Mouse (Mus musculus) lung, postnatal 4 days (tissue): Measurements from ENCODE around the gene Tlx2.

Experiments used
- DNase-seq, 2 experiments: peaks; one replicate each; pipeline ENCODE4 v3.0.0; 2021

Tlx2 gene

GRCm38 (mm10) chr6:83070247-83070310 is at the start of gene Tlx2:
Gene Tlx2, minus strand, starts transcription at chr6:83070293.
- DNase-seq, result no peak

- peak in 1 of 2 experiments; percentile 34 for DNase-seq
Measured at GRCm38 (mm10) chr6:83119734-83120051, 49.6 kb upstream of the Tlx2 start.

DNA sequence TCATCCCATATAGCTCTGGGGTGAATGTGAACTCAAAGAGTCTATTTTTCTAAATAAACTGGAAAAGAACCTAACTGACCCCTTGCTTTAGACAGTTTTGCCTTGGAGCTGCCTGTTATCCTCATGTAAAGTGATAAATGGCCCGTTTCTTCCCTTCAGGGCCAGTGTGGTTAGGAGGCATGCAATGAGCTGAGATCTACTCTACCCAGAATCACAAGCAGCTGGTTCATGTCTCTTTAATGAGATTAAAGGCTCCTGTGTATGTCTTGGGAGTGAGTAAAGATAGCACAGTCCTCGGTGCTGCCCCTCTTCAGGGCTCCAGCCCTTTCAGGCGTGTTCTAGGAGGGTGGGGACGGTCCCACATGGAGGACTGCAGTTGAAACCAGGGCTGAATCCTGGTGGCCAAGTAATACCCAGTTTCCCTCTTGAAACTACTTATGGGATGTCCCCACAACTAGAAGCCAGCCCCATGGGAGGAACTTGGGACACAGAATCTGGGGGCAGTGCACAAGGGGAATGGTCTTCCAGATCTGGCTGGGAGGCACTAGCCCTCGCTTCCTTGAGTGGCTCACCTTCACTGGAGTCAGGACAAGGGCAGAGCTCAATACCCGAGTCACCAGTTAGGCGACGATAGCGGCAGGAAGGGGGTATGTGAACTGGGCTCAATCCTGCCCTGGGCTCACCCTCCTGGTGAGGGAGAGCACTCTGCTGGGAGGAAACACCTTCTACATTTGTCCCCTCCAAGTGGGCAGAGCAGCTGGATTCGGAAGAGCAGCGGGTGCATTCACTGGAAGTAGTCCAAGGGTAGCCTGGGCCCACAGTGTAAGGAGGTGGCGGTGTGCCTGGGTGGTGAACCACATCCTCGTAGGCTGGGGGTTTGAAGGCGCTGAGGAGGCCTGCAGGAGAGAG is 49.0 kb upstream of the Tlx2 start:
- DNase-seq, result no peak

DNA sequence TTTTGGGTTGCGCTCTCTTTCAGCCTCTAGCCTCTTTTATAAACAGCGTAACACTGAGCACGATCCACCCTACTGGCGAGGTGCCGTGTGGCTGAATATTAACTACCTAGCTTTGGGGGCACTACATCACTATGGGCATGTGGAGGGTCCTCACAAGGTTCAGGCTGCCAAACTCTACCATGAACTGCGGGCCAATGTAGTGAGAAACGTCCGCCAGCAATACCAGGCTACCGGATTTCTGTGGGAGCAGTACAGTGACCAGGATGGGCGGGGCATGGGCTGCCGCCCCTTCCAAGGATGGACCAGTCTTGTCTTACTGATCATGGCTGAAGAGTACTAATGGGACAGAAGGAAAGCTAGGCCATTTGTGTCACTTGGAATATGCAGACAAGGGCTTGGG is 48.3 kb upstream of the Tlx2 start:
- DNase-seq, result no peak

GRCm38 (mm10) chr6:83117616-83118015 is 47.5 kb upstream of the Tlx2 start:
- no peak for DNase-seq

- no peak for DNase-seq
Measured at GRCm38 (mm10) chr6:83117165-83117438, 47.0 kb upstream of the Tlx2 start.

DNA sequence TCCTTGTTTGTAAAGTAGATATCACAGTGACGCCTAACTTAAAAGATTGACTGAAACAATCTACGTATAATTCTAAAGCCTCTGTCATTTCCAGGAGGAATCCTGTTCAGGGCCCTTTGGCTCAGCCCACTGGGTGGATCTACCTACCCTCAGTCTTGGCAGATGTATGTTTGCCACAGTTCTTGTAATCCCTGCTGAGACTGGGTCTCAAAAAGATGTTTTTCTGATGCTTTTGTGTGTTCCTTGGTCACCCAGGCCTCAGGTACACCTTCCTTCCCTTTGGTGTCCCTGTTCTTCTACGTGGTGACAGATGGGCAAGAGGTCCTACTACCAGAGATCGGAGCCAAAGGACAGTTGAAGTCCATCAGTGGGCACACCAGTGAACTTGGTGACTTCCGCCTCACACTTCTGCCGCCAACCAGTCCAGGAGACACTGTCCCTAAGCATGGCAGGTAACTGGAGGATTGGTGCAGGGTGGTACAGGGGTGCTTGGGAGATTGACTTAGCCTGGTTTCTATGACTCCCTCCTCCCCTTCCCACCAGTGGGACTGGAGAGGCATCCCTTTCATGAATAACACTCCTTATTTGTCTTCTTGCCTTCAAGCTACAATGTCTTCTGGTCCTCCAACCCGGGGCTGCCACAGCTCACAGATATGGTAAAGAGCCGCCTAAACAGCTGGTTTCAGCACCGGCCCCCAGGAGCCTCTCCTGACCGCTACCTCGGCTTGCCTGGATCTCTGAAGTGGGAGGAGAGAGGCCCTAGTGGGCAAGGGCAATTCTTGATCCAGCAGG is 46.5 kb upstream of the Tlx2 start:
- no peak for DNase-seq

- DNase-seq, result no peak
Measured at GRCm38 (mm10) chr6:83115682-83116372, 45.7 kb upstream of the Tlx2 start.

GRCm38 (mm10) chr6:83115011-83115671 is 45.0 kb upstream of the Tlx2 start, which contains the start of gene Mogs:
Gene Mogs, plus strand, starts transcription at chr6:83115496.
- peak; percentile 96 to 97 for DNase-seq

DNA sequence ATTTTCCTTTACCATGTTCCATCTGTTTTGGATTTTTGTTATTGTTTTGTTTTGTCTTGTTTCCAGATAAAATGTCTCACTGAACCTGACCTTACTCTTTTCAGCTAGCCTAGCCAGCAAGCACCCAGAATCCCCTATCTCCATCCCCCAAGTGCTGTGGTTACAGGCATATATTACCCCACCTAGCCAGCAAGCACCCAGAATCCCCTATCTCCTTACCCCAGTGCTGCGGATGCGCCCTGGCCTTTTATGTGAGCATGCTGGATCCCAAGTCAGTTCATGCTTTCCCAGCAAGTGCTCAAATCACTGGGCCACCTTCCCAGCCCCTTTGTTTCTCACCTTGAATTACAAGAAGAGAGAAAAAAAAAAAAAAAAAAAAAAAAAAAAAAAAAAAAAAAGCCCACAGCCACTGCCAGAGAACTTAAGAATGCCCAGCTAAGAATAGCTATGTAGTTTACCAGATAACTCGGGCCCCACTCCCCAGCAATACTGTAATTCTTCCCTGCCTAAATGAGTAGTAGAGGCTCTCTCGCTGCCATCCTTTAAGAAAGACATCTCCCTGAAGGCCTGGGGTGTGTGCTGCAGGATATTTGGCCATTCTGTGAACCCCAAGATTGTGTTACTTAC is 41.5 kb upstream of the Tlx2 start:
- DNase-seq, result no peak

DNA sequence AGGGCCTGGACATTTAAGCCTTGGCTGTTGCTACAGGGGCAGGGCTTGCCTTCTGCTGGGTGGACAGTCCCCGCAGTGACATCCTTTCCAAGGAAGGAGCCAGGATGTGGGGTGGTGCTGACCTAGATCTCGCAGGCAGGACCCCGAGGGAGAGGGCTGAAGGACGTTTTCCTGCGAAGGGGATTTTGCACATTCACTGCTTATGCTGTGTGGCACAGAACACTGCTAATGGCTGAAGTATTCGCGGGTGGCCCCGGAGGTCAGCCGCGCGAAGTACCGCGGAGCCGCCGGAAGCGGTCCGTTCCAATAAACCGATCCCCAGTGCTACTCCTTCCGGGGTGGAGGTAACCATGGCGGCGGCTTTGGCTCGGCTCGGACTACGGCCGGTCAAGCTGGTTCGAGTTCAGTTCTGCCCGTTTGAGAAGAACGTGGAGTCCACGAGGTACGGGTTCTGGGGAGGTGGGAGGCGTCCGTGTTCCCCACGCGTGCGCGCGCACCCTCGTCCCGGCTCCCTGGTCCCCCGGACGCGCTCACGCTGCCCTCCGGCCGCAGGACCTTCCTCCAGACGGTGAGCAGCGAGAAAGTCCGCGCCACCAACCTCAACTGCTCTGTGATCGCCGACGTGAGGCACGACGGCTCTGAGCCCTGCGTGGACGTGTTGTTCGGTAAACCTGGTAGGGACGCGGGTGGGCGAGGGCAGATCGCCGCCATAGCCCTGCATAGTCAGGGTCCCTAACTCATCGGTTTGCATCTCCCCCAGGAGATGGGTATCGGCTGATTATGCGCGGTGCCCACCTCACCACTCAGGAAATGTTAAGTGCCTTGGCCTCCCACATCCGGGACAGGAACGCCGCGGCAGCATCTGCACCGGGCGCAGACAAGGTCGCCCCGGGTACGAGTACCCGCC is 38.9 kb upstream of the Tlx2 start, which contains the start of gene Mrpl53:
Gene Mrpl53, plus strand, starts transcription at position 279 of the 907 bp plus-strand sequence.
- peak; percentile 88 for DNase-seq

DNA sequence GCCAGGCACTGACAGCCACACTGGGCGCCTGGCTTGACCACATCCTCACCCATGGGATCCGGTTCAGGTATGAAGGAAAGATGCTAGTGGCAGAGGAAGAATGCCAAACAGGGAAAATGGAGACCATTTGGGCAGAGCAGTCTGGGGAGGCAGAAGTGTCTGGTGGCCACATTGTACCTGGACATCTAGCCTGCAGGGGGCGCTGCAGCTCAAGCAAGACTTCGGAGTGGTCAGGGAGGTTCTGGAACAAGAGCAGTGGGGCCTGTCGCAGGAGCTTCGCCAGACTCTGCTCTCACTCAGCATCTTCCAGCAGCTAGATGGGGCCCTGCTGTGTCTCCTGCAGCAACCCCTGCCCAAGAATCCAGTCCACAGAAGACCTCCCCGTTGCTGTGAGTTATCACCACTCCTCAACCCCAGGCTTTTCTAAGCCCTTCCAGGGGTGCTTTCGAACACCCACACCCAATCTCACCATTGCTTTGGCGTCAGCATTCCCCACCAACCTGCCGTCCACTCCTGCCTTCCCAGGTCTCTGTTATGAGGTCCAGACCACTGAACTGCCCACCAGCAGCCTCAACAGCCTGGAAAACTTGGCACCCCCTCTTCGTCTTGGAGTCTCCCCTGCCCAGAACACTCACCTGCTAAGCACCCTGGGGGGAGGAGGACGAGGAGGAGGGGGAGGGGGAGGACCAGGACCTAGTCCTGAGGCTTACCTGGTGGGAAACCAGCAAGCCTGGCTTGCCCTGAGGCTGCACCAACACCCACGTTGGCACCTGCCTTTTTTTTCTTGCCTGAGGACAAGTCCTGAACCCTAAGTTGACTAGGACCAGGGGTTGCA is 37.7 kb upstream of the Tlx2 start:
- peak; percentile 79 to 89 for DNase-seq

DNA sequence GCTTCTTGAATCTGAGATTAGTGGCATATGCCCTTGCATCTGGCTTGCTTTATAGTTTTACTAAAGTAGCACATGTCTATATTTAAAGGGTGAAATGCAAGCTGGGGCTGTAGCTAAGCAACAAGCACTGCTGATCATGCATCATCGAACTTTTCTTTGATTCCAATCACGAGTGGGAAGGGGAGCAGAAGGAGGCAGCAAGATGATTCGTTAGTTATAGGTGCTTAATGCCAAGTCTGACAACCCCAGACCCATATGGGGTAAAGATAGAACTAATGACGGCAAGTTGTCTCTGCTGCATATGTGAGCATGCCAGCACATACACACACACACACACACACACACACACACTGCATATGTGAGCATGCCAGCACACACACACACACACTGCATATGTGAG is 34.1 kb upstream of the Tlx2 start:
- DNase-seq, result no peak

GRCm38 (mm10) chr6:83103130-83103650 is 33.1 kb upstream of the Tlx2 start:
- DNase-seq, result no peak

DNA sequence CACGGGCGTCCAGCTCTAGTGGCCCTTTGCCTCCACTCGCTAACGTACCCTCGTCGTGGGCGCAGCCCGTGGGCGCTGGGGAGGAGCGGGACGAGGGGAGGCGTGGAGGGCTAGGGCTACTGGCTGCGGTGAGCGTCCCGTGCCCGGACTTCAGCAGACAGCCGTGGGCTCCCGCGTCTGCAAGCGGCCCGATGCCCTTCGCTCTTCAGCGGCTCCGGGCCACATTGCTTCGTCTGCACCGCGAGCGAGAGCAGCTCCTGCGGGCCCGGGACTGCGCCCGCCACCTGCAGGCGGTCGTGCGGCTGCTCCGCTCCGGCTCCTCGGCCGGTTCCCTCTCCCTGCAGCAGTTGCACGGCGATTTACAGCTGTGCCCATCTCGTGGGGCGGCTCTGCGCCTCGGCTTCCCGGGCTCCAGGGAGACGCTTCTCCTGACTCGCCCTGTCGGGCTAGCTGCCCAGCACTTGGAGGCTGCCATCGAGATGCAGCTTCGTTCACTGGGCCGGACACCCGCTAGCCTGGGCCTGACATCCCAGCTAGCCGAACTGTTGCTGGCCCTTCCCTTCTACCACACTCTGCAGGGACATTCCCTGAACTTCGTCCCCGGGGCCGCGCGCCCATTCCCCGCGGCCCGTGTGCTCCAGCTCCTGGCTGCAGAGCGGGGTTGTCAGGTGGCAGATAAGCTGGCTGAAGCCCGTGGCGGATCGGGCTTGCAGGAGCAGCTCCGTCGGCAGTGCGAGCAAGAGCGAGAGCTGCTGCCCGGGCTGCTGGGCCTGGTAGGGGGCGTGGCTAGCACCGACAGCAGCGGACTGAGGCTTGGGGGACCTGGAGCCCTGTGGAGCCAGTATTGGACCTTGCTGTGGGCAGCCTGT is 31.8 kb upstream of the Tlx2 start:
- peak; percentile 79 to 83 for DNase-seq

- peak; percentile 92 for DNase-seq
Measured at GRCm38 (mm10) chr6:83101316-83101687, 31.2 kb upstream of the Tlx2 start, which contains the start of the genes Ccdc142 and Gm42688. Gene Ccdc142, plus strand, starts transcription at chr6:83101601. Gene Gm42688, plus strand, starts transcription at chr6:83101617.

- no peak for DNase-seq
Measured at GRCm38 (mm10) chr6:83098411-83098810, 28.3 kb upstream of the Tlx2 start.

DNA sequence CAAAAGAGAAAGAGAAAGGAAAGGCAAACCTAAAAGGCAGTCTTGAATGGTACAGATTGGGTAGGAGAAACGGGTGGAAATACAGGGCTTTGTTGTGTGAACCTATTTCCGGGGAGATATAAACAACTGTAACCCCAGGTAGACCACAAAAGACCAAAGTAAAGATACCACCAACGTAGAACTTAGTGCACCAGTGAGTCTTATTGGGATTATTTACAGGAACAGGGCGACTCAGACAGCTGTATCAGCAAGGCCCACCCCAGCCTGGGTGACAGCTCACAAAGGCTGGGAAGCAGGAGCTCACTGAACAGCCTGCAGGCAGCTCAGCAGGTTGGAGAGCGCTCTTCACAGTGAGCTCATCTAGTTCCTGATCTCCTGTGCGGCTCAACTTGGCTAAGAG is 25.9 kb upstream of the Tlx2 start:
- no peak for DNase-seq

DNA sequence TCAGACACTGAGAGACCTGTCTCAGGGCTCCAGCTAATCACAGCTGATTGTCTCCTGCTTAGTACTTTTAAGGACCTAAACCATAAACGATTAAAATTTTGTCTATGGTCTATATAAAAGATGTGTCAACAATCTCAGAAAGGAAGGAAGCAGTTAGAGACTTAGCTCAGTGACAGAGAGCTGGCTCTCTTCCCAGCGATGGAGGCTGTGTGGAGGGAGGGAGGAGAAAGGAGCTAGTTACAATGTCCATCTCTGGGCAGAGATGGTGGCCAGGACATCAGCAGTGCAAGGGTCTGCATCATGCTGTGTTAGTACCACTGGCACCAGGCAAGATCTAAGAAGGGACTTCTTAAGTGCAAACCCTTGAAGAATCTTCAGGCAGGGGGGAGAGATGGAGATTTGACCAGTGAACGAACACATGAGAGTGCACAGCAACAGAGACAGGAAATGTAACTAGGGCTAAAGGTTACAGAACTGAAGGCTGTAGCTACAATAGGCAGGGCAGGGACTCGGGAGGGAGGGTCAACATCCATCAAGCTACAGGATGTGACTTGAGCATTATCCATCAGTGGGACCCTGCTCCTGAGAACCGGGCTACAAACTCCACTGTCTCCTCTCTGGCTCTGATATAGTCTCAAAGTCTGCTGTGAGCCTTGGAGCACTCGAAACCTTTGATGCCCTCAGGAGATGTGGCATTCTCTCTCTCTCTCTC is 22.5 kb upstream of the Tlx2 start:
- peak; percentile 55 to 56 for DNase-seq
